Mouse (Mus musculus) duodenum, adult 2 months (tissue): ENCODE results near the gene Olfr102. TPM values are rescaled to one million over a fixed set of nuclear protein-coding genes. Genes with fewer than 3 reads are reported as not detected.

Experiments
- polyA plus RNA-seq: library from polyadenylated mRNA; depleted of rRNA; stranded (reverse); fragments of >200 nt; gene quantifications from 2 replicates; pipeline ENCODE4 v1.2.3, GENCODE M21; 2012; ENCODE audit warnings: low replicate concordance; rRNA removed

The Olfr102 gene
- polyA plus RNA-seq, result not detected in 2 replicates

GRCm38 (mm10) chr17:37316954-37317353 lies at the start of gene Olfr102:
TSS of gene Olfr102 (minus strand) at chr17:37317054.

GRCm38 (mm10) chr17:37359282-37359681 lies 42.4 kb upstream of the Olfr102 start, which contains the start of gene Olfr104-ps:
TSS of gene Olfr104-ps (plus strand) at chr17:37359582.

GRCm38 (mm10) chr17:37339598-37339997 lies 22.7 kb upstream of the Olfr102 start, which contains the start of gene Olfr103:
TSS of gene Olfr103 (minus strand) at chr17:37339698.

DNA sequence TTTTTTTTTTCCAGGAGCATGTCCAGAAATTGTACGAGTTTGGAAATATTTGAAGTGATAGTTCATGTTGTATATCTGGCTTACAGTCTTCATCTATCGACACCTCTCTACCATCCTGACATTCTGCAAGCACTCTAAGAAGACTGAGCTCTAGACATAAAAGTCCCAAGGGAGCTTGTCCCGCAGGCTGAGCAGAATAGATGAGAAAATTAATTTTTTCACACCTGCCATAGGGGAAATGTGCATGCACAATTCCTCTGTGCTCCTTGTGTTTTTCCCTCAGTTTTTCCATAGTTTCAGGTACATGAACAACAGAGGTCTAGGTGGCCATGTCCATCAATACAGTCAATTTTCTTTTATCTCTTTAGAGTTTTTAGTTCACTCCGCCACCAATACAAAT lies 12.6 kb downstream of the Olfr102 start, which contains the start of gene Olfr101:
Olfr101 (minus strand) TSS at position 101 of the 400 bp plus-strand sequence.

GRCm38 (mm10) chr17:37283360-37283759 lies 33.5 kb downstream of the Olfr102 start, which contains the start of gene Olfr99:
TSS of gene Olfr99 (minus strand) at chr17:37283460.

GRCm38 (mm10) chr17:37270058-37270701 lies 46.7 kb downstream of the Olfr102 start, which contains the start of gene H2-M3:
TSS of gene H2-M3 (plus strand) at chr17:37270220.

DNA sequence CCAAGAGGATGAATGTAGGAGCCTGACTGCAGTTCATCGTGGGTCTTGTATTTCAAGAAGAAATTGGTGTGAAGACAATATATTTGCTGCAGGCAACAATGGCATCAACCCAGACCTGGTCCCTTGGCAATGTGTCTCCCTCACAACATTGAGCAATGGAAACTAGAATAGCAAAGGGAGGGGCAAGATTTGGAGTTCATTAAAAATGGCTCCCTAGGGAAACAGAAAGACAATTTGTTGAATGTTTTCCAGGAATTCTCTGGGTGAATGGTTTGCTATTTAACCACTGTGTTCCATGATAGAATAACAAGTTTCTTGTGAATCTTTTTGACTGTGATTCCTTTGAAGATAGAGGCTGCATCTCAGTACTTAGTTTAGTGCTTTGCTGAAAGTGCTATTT lies 53.2 kb downstream of the Olfr102 start, which contains the start of gene Olfr98:
Olfr98 (minus strand) TSS at position 124 of the 400 bp plus-strand sequence.

Other genes starting within 250 kb of the Olfr102 start
- gene Olfr90, start 228.6 kb downstream of the Olfr102 start, polyA plus RNA-seq, result not detected in 2 replicates
- not detected in 2 replicates for gene Olfr91, start 218.8 kb downstream of the Olfr102 start, polyA plus RNA-seq
- gene Olfr92, start 197.0 kb downstream of the Olfr102 start, polyA plus RNA-seq, result not detected in 2 replicates
- gene Olfr93, start 155.6 kb downstream of the Olfr102 start, polyA plus RNA-seq, result not detected in 2 replicates
- gene Ubd, start 123.2 kb downstream of the Olfr102 start, polyA plus RNA-seq, result 0.11 TPM in 1 of 2 replicates, not detected in the other
- gene Olfr94, start 116.1 kb downstream of the Olfr102 start, polyA plus RNA-seq, result not detected in 2 replicates
- not detected in 2 replicates for gene Olfr95, start 103.9 kb downstream of the Olfr102 start, polyA plus RNA-seq
- not detected in 2 replicates for gene Olfr96, start 96.9 kb downstream of the Olfr102 start, polyA plus RNA-seq
- gene Olfr97, start 79.7 kb downstream of the Olfr102 start, polyA plus RNA-seq, result not detected in 2 replicates
- not detected in 2 replicates for gene Olfr98, start 53.3 kb downstream of the Olfr102 start, polyA plus RNA-seq
- 2.7 and 3.5 TPM in 2 replicates for gene H2-M3, start 46.8 kb downstream of the Olfr102 start, polyA plus RNA-seq
- gene Olfr99, start 33.6 kb downstream of the Olfr102 start, polyA plus RNA-seq, result not detected in 2 replicates
- gene Olfr101, start 12.7 kb downstream of the Olfr102 start, polyA plus RNA-seq, result not detected in 2 replicates
- gene Olfr103, start 22.6 kb upstream of the Olfr102 start, polyA plus RNA-seq, result not detected in 2 replicates
- not detected in 2 replicates for gene Olfr104-ps, start 42.5 kb upstream of the Olfr102 start, polyA plus RNA-seq
- gene Olfr105-ps, start 62.0 kb upstream of the Olfr102 start, polyA plus RNA-seq, result not detected in 2 replicates
- not detected in 2 replicates for gene Olfr106-ps, start 73.3 kb upstream of the Olfr102 start, polyA plus RNA-seq
- not detected in 2 replicates for gene Olfr107, start 82.2 kb upstream of the Olfr102 start, polyA plus RNA-seq
- gene Olfr108, start 128.4 kb upstream of the Olfr102 start, polyA plus RNA-seq, result not detected in 2 replicates
- not detected in 2 replicates for gene Olfr109, start 141.9 kb upstream of the Olfr102 start, polyA plus RNA-seq
- gene H2-M2, start 166.5 kb upstream of the Olfr102 start, polyA plus RNA-seq, result 0.08 TPM in 1 of 2 replicates, not detected in the other
- gene Olfr110, start 175.4 kb upstream of the Olfr102 start, polyA plus RNA-seq, result not detected in 2 replicates
- gene Olfr111, start 191.0 kb upstream of the Olfr102 start, polyA plus RNA-seq, result not detected in 2 replicates